Comparison of ENCODE assay signal across 15 mouse cellular contexts in the genomic region with DNA sequence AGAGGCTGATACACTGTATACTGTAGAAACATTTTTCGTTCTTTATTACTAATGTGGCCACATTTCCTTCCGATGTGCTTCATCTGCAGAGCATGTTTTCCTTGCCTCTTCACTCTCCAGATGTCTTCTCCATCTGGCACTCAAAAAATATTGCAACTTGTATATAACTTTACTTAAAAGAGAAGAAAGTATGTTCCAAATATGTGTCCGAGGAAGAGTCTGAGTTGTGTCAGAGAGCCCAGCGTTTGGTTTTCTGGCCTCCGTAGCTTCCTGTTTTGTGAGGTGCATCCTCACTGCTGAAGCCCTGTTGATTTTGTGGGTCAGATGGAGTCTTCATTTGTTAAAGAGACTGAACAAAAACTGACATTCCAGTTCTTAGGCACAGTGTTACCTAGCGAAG.
"Had no signal": no experiment of that assay in that cellular context is flagged by ENCODE, and none has a peak within 500 bp of the region (broad histone marks: within the 10 kb centered on the region; RNA-seq: fewer than 3 reads in every experiment).

No protein-coding gene starts in this region.

- H3K9ac ChIP-seq: limb, embryonic 13.5 days; liver, embryonic 14.5 days; midbrain, embryonic 15.5 days; neural tube, embryonic 13.5 days had no signal

- H3K4me3 ChIP-seq: limb, embryonic 13.5 days; midbrain, embryonic 10.5 days; midbrain, embryonic 15.5 days; neural tube, embryonic 13.5 days had no signal

- H3K9me3 ChIP-seq: midbrain, embryonic 10.5 days; midbrain, embryonic 15.5 days; neural tube, embryonic 13.5 days had no signal

- H3K4me1 ChIP-seq: midbrain, embryonic 15.5 days had no signal

- H3K27ac ChIP-seq: kidney, postnatal 0 days; limb, embryonic 13.5 days; liver, embryonic 14.5 days; midbrain, embryonic 10.5 days; midbrain, embryonic 15.5 days; neural tube, embryonic 13.5 days had no signal

- ATAC-seq: midbrain, embryonic 15.5 days had no signal

- H3K4me2 ChIP-seq: limb, embryonic 13.5 days; midbrain, embryonic 15.5 days; neural tube, embryonic 13.5 days had no signal

- DNase-seq: kidney, adult 11 months; kidney, adult 9 months; kidney, postnatal 36 days; layer of hippocampus, adult 9-11 months; layer of hippocampus, postnatal 36 days; left cerebral cortex, postnatal 4 days; right cerebral cortex, postnatal 25 days; thymus, adult 18-20 months; thymus, postnatal 14 days had no signal

- H3K27me3 ChIP-seq: limb, embryonic 13.5 days; midbrain, embryonic 15.5 days; neural tube, embryonic 13.5 days had no signal

- H3K36me3 ChIP-seq: midbrain, embryonic 15.5 days; neural tube, embryonic 13.5 days had no signal
